Mouse (Mus musculus) midbrain, embryonic 14.5 days (tissue): ENCODE measurements around the gene Lims1. TPM values are rescaled to one million over a fixed set of nuclear protein-coding genes. Genes with fewer than 3 reads are reported as not detected.
A peak's percentile ranks its signal among the peaks of the same experiment; 100 is the strongest.
"Not testable (repeated sequence)": the region's sequence is repeated elsewhere in the genome, so short reads cannot be mapped to it uniquely, and the experiment has no call there.

Experiments
- ATAC-seq: fragments of 200-750 bp; cut with Nextera tagmentation; 2 replicates; pipeline ENCODE4 v1.8.0; 2017; ENCODE audit warnings: moderate number of reproducible peaks, moderate library complexity; ENCODE audit not compliant: low FRiP score, low TSS enrichment
- DNase-seq: peaks from one replicate; pipeline ENCODE4 v3.0.0-alpha.2; 2015
- H3K27ac ChIP-seq: fragments of 300-500 bp; sonication (generic); replicated peaks from 2 replicates; pipeline ENCODE4 v1.5.1; 2014; ENCODE audit warnings: mild to moderate bottlenecking, low read depth, low read length, moderate library complexity
- H3K27me3 ChIP-seq: fragments of 300-500 bp; sonication (generic); 2 replicates; pipeline ENCODE4 v1.6.1; 2014; ENCODE audit warnings: low read length, control low read depth, mixed read lengths; ENCODE audit not compliant: control insufficient read depth, insufficient read depth
- H3K36me3 ChIP-seq: fragments of 300-500 bp; sonication (generic); 2 replicates; pipeline ENCODE4 v1.6.1; 2014; ENCODE audit warnings: low read length, control low read depth; ENCODE audit not compliant: control insufficient read depth, insufficient read depth
- H3K4me1 ChIP-seq: fragments of 300-500 bp; sonication (generic); 2 replicates; pipeline ENCODE4 v1.6.1; 2014; ENCODE audit warnings: mild to moderate bottlenecking, antibody characterized with exemption, low read length, control low read depth; ENCODE audit not compliant: control insufficient read depth, insufficient read depth
- H3K4me2 ChIP-seq: fragments of 300-500 bp; sonication (generic); 2 replicates; pipeline ENCODE4 v1.6.1; 2014; ENCODE audit warnings: mild to moderate bottlenecking, low read length, moderate library complexity
- H3K4me3 ChIP-seq: fragments of 300-500 bp; sonication (generic); replicated peaks from 2 replicates; pipeline ENCODE4 v1.5.1; 2014; ENCODE audit warnings: low read depth, low read length
- H3K9ac ChIP-seq: fragments of 300-500 bp; sonication (generic); replicated peaks from 2 replicates; pipeline ENCODE4 v1.6.1; 2014; ENCODE audit warnings: mild to moderate bottlenecking, low read length, moderate library complexity
- H3K9me3 ChIP-seq: fragments of 300-500 bp; sonication (generic); 2 replicates; pipeline ENCODE4 v1.6.1; 2016; ENCODE audit warnings: low read length, control low read depth, mixed read lengths; ENCODE audit not compliant: control insufficient read depth
- WGBS: fragments of 180-500 bp; shearing (Covaris S2); extraction: QIAGEN DNeasy Blood & Tissue Kit; methylation state at CpG from one replicate; pipeline ENCODE4 v1.1.7; 2014; 5-methylcytosine and 5-hydroxymethylcytosine counted together
- polyA plus RNA-seq: library from polyadenylated mRNA; unstranded; fragments of >200 nt; fragmentation: Nextera tagmentation; extraction: Ambion mirVana; gene quantifications from 2 replicates; pipeline ENCODE4 v1.2.1, GENCODE M21; 2014

Gene Lims1
- polyA plus RNA-seq, 1 experiment from 2014 or later, result 54.1 TPM

DNA sequence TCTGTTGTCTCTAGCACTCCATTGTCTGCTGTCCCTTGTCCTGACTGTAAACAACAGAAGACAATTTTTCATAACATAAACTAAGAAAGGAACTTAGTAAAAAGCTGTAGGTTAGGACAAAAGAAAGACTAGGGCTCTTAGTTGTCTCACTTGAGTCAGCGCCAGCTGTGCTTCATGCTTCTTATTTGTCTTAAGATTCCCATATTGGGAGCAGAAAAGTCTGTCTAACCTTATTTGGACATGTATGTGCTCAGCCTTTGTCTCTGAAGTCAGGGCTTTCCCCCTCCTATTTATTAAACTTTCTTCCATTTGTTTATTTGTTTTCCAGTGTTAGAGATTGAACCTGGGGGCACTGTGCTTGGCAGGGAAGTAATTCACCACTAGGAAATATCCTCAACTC, 12.9 kb downstream of the Lims1 start:
- no peak for ATAC-seq
- Histone ChIP-seq H3K9ac (no peak overlapping the region), H3K4me2 (no peak overlapping the region), H3K9me3 (no peaks in the 10 kb centered on the region), H3K4me3 (no peak overlapping the region), H3K27ac (no peak overlapping the region), H3K27me3 (no peaks in the 10 kb centered on the region), H3K36me3 (no peaks in the 10 kb centered on the region), H3K4me1 (no peaks in the 10 kb centered on the region)
- 84% methylated on average over 1 of the region's 1 CpGs for WGBS
- no peak for DNase-seq

- H3K9ac ChIP-seq, H3K36me3 ChIP-seq, DNase-seq, H3K9me3 ChIP-seq, H3K4me3 ChIP-seq, H3K4me2 ChIP-seq, H3K27me3 ChIP-seq, ATAC-seq, H3K4me1 ChIP-seq, H3K27ac ChIP-seq: not testable (repeated sequence)
- 94% methylated on average over 4 of the region's 4 CpGs for WGBS
These were observed 13.8 kb downstream of the Lims1 start for GRCm38 (mm10) chr10:58337091-58337490.

DNA sequence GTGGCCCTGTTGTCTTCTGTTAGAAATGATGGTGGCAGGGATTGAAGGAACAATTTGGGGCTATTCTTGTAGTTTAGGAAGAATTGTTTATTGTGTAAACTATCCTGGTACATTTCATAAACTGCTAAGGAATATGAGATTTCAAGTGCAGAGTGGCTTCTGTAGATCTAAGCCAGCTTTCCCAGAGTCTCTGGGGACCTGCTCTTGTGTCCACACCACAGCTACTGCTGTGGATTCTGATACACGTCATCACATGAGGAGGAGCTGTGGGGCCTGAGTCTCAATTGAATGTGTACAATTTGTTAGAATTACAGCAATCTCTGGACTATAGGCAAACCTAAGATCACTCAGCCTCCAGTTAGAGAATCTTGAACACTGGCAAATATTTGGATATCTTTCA, 15.3 kb downstream of the Lims1 start:
- H3K4me1 ChIP-seq, result no peaks in the 10 kb centered on the region
- H3K27me3 ChIP-seq, result no peaks in the 10 kb centered on the region
- H3K27ac ChIP-seq, result no peak overlapping the region; the same call in 1 of the 2 replicates
- ATAC-seq (no peak), DNase-seq (peak; percentile 19)
- no peak overlapping the region for H3K9ac ChIP-seq
- H3K4me2 ChIP-seq, result no peak overlapping the region
- H3K4me3 ChIP-seq, result no peak overlapping the region
- no peaks in the 10 kb centered on the region for H3K9me3 ChIP-seq
- H3K36me3 ChIP-seq, result no peaks in the 10 kb centered on the region
- 55% methylated on average over 1 of the region's 1 CpGs for WGBS

GRCm38 (mm10) chr10:58341685-58342084, 18.4 kb downstream of the Lims1 start:
- H3K4me2 ChIP-seq, result no peak overlapping the region
- DNase-seq (no peak), ATAC-seq (no peak)
- no peak overlapping the region for H3K27ac ChIP-seq
- no peak overlapping the region for H3K4me3 ChIP-seq
- no peak overlapping the region for H3K9ac ChIP-seq
- H3K4me1 ChIP-seq, result no peaks in the 10 kb centered on the region
- H3K36me3 ChIP-seq, result no peaks in the 10 kb centered on the region
- WGBS, result 88% methylated on average over 2 of the region's 2 CpGs
- no peaks in the 10 kb centered on the region for H3K27me3 ChIP-seq
- H3K9me3 ChIP-seq, result 0 out of 2 replicates have a peak, but pooled peaks cover 3% of the 10 kb centered on the region

DNA sequence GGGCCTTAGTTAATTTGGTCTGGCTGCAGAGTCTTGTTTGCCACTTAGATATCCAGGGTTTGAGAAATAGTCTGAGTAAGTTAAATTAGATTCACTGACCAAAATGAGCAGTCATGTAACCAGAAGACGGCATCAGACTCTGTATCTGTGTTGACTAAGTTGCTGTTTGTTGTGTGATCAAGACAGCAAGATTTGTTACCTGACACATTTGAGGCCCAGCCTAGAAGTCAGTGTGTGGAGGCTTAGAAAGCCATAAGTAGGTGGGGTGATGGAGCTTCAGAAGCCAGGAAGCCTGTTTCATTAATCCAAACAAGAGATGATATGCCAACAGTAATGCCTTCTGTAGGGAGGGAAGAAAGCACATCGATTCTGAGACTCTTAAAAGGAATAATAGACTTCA, 18.9 kb downstream of the Lims1 start:
- Histone ChIP-seq H3K27me3 (no peaks in the 10 kb centered on the region), H3K9me3 (0 out of 2 replicates have a peak, but pooled peaks cover 3% of the 10 kb centered on the region), H3K4me2 (no peak overlapping the region), H3K9ac (no peak overlapping the region), H3K36me3 (no peaks in the 10 kb centered on the region), H3K27ac (no peak overlapping the region), H3K4me3 (no peak overlapping the region), H3K4me1 (no peaks in the 10 kb centered on the region)
- ATAC-seq (no peak), DNase-seq (no peak)
- WGBS, result 95% methylated on average over 2 of the region's 2 CpGs

DNA sequence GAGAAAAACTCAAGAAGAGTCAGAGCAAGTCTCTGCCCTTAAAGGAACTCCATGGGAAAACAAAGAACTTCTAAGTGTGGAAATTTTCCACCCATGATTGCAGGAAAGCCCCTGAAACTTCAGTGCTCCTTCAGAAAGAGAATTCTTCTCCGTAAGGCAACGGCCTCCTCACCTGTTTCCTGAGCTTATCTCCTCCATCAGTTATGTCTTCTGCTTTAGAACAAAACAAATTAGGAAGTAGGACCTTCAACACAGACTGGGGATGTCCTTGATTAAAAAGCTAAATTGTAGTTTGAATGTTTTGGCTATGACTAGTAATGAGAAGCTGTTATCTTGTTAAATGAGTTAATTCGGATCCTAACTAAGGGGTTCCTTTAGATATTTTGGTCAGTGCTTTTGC, 20.3 kb downstream of the Lims1 start:
- Histone ChIP-seq H3K9ac (no peak overlapping the region), H3K4me2 (no peak overlapping the region), H3K27ac (no peak overlapping the region), H3K4me3 (no peak overlapping the region), H3K27me3 (no peaks in the 10 kb centered on the region), H3K36me3 (no peaks in the 10 kb centered on the region), H3K4me1 (no peaks in the 10 kb centered on the region), H3K9me3 (0 out of 2 replicates have a peak, but pooled peaks cover 3% of the 10 kb centered on the region)
- no peak for DNase-seq
- no peak for ATAC-seq
- 97% methylated on average over 3 of the region's 3 CpGs for WGBS

DNA sequence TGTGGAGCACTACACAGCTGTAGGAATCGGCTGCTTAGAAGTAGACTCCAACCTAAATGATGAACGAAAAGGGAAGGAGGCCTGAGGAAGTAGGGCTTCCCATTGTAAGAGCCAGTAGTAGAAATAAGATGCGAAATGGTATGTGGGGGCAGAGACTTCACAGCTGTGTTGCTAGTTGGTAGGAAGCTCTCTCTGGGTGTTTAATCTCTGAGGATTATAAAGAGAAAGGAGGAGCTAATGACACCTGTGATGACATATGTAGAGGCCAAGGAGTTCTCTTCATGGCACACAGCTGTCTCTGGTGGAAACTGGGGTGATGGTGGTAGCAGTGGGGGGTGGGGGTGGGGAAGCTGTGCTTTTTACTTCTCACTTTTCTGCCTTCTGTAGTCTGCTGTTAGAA, 27.3 kb downstream of the Lims1 start:
- H3K4me2 ChIP-seq, result no peak overlapping the region
- H3K4me3 ChIP-seq, result no peak overlapping the region
- H3K36me3 ChIP-seq, result 0 out of 2 replicates have a peak, but pooled peaks cover 5% of the 10 kb centered on the region
- DNase-seq (no peak), ATAC-seq (no peak)
- H3K9me3 ChIP-seq, result no peaks in the 10 kb centered on the region
- no peaks in the 10 kb centered on the region for H3K4me1 ChIP-seq
- H3K27me3 ChIP-seq, result no peaks in the 10 kb centered on the region
- no peak overlapping the region for H3K9ac ChIP-seq
- no peak overlapping the region for H3K27ac ChIP-seq
- WGBS, result 89% methylated on average over 3 of the region's 3 CpGs

DNA sequence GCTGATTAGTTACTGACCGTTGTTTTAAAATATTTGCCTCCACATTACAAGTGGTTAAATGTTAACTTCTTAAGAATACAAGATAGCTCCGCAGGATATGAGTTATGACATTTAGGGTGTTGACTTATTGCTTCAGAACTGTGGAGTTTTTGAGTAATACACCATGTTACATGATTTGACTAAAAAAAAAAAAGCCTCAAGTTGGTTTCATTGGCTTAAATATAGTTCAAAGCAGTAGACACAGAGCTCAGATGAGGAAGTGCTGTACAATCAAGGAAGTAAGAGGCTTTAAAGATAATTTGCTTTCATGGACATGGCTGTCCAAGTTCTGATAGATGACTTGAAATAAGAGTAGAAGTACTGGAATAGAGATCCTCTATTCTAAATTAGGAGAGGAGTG, 28.4 kb downstream of the Lims1 start:
- no peaks in the 10 kb centered on the region for H3K9me3 ChIP-seq
- no peak for DNase-seq
- WGBS, result 97% methylated on average over 2 of the region's 2 CpGs

DNA sequence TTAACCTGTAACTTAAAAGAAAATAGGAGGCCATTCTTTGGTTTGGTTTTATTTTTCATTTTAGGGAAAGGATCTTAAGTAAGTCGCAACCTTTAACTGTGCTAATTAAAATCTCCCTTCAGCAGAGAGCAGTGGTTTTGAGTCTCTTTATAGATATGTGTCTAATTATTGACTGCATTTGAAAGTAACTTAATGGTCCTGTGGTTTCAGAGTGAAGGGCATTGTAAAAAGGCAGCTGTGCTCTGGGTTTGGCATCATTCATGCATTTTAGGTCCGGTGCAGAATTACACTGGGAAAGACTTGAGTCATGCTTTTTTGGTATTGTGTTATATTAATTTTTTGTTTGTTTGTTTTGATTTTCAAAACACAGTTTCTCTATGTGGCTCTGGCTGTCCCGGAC, 29.1 kb downstream of the Lims1 start:
- Histone ChIP-seq H3K4me3 (no peak overlapping the region), H3K9ac (no peak overlapping the region), H3K27ac (no peak overlapping the region), H3K4me2 (no peak overlapping the region), H3K4me1 (no peaks in the 10 kb centered on the region), H3K27me3 (no peaks in the 10 kb centered on the region), H3K36me3 (0 out of 2 replicates have a peak, but pooled peaks cover 5% of the 10 kb centered on the region), H3K9me3 (no peaks in the 10 kb centered on the region)
- WGBS, result 86% methylated on average over 3 of the region's 3 CpGs
- no peak for DNase-seq
- no peak for ATAC-seq

More for the DNA sequence above, 28.4 kb downstream of the Lims1 start:
- no peak overlapping the region for H3K4me2 ChIP-seq
- no peaks in the 10 kb centered on the region for H3K4me1 ChIP-seq
- ATAC-seq, result no peak
- no peak overlapping the region for H3K4me3 ChIP-seq
- H3K36me3 ChIP-seq, result 0 out of 2 replicates have a peak, but pooled peaks cover 5% of the 10 kb centered on the region
- no peak overlapping the region for H3K27ac ChIP-seq
- H3K9ac ChIP-seq, result no peak overlapping the region
- H3K27me3 ChIP-seq, result no peaks in the 10 kb centered on the region
